Mouse (Mus musculus) heart, adult 2 months (tissue): ENCODE measurements at regions not wholly inside any gene's neighbourhood (a gene's known extent, or its start where the extent isn't known, plus 50 kb on each side); places are given as distances from the start of the nearest gene placed in this dataset.

Source experiments
- DNase-seq, 2 experiments: peaks; one replicate each; pipeline ENCODE4 v3.0.0; 2021
- H3K27ac ChIP-seq: fragments of 200-600 bp; 2 replicates; pipeline ENCODE4 v1.8.1; 2022
- H3K27me3 ChIP-seq: fragments of 200-500 bp; 2 replicates; pipeline ENCODE4 v1.6.1; 2012; ENCODE audit warnings: mild to moderate bottlenecking, low read length, inconsistent platforms, mixed read lengths; ENCODE audit not compliant: control insufficient read depth, insufficient read depth
- H3K36me3 ChIP-seq: fragments of 200-500 bp; 2 replicates; pipeline ENCODE4 v1.6.1; 2012; ENCODE audit warnings: low read length, inconsistent platforms; ENCODE audit not compliant: control insufficient read depth, insufficient read depth
- H3K4me1 ChIP-seq: fragments of 200-500 bp; 2 replicates; pipeline ENCODE4 v1.6.1; 2011; ENCODE audit warnings: low read length; ENCODE audit not compliant: control insufficient read depth, insufficient read depth
- H3K4me3 ChIP-seq: fragments of 200-600 bp; 2 replicates; pipeline ENCODE4 v1.8.1; 2022
- H3K79me2 ChIP-seq: fragments of 200-500 bp; replicated peaks from 2 replicates; pipeline ENCODE4 v1.6.1; 2012; ENCODE audit warnings: mild to moderate bottlenecking, inconsistent platforms, low read length, moderate library complexity, mixed read lengths; ENCODE audit not compliant: control insufficient read depth, insufficient read depth
- H3K9ac ChIP-seq: fragments of 200-500 bp; 2 replicates; pipeline ENCODE4 v1.6.1; 2012; ENCODE audit warnings: low read depth, mild to moderate bottlenecking, control low read depth, inconsistent platforms, low read length, mixed read lengths
- CTCF ChIP-seq: fragments of 200-600 bp; IDR thresholded peaks from 2 replicates; pipeline ENCODE4 v1.8.1; 2022; ENCODE audit warnings: antibody characterized with exemption, mild to moderate bottlenecking, moderate library complexity
- EP300 ChIP-seq: fragments of 200-500 bp; IDR thresholded peaks from 2 replicates; pipeline ENCODE4 v1.6.1; 2011; ENCODE audit warnings: low read depth, low read length, control low read depth; ENCODE audit not compliant: insufficient read depth
- POLR2A ChIP-seq: fragments of 200-500 bp; IDR thresholded peaks from 2 replicates; pipeline ENCODE4 v1.6.1; 2011; ENCODE audit warnings: mild to moderate bottlenecking, low read depth, low read length, control low read depth; ENCODE audit not compliant: insufficient read depth
- WGBS: fragments of 180-500 bp; shearing (Covaris S2); methylation state at CpG from one replicate; pipeline ENCODE4 v1.1.7; 2018; 5-methylcytosine and 5-hydroxymethylcytosine counted together
- intact Hi-C: fragments of 180-260 bp; cut with DNase I; formaldehyde crosslinking; loops from one replicate; pipeline ENCODE4 v1.15.1; 2025

DNA sequence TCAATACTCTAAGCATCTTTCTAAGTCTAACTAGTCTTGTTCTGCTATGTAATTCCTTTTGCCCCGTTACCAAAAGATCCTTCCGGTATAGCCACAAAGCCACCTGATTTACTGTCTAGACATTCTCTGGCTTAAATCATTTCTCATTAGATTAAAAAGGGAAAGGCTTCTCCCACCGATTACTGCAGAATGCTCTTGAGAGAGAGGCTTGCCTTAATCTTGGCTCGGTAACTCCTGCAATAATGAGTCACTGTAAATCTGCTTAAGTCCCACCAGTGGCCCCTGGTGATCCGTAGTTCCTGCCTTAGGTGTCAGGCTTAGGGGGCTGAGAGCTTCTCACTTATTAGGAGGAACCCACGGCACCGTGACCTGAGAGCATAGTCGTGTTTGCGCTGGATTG lies 220.1 kb upstream of the Trpc7 start:
- 62% methylated on average over 9 of the region's 9 CpGs for WGBS
- Histone ChIP-seq H3K36me3 (no peaks in the 10 kb centered on the region), H3K4me3 (no peak overlapping the region), H3K9ac (no peak overlapping the region), H3K79me2 (no peaks in the 10 kb centered on the region), H3K27me3 (no peaks in the 10 kb centered on the region), H3K27ac (no peak overlapping the region), H3K4me1 (no peaks in the 10 kb centered on the region)
- intact Hi-C loops = no loop called here
- TF ChIP-seq POLR2A (no peak), CTCF (no peak), EP300 (no peak)
- no peak for DNase-seq

- no peak overlapping the region for H3K4me3 ChIP-seq
- H3K27me3 ChIP-seq = no peaks in the 10 kb centered on the region
- H3K4me1 ChIP-seq = no peaks in the 10 kb centered on the region
- no peaks in the 10 kb centered on the region for H3K79me2 ChIP-seq
- intact Hi-C loops = no loop called here
- H3K27ac ChIP-seq = no peak overlapping the region
- no peak for DNase-seq
- H3K9ac ChIP-seq = no peak overlapping the region
- TF ChIP-seq CTCF (no peak), POLR2A (no peak), EP300 (no peak)
- H3K36me3 ChIP-seq = no peaks in the 10 kb centered on the region
- WGBS = 8% methylated on average over 12 of the region's 12 CpGs
Observed at GRCm38 (mm10) chr13:57107956-57108355, 212.2 kb upstream of the Trpc7 start.

DNA sequence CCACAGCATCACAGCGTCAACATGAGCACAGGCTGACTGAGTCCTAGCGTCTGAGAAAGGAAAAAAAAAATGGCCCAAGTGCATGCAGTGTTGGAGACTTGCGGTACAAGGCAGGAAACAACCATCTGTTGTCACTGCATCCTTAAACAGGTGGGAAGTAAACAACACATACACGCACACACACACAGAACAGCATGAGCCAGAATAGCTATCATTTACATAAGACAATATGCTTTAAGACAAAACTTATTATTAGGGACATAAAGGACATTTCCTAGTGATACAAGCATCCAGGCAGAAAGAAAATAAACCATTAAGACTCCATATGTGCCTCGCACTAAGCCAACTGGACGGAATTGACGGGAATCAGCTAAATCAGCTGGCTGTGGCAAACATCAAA lies 203.8 kb upstream of the Trpc7 start:
- TF ChIP-seq EP300 (no peak), POLR2A (no peak), CTCF (no peak)
- Histone ChIP-seq H3K4me1 (no peaks in the 10 kb centered on the region), H3K36me3 (no peaks in the 10 kb centered on the region), H3K9ac (no peak overlapping the region), H3K4me3 (no peak overlapping the region), H3K27ac (no peak overlapping the region), H3K27me3 (no peaks in the 10 kb centered on the region), H3K79me2 (no peaks in the 10 kb centered on the region)
- intact Hi-C loops = no loop called here
- no peak for DNase-seq
- WGBS = 87% methylated on average over 7 of the region's 7 CpGs

- intact Hi-C loops = no loop called here
- 89% methylated on average over 8 of the region's 8 CpGs for WGBS
Observed at GRCm38 (mm10) chr13:57091886-57092285, 196.1 kb upstream of the Trpc7 start.

GRCm38 (mm10) chr13:57089381-57090075 lies 193.7 kb upstream of the Trpc7 start:
- no peak overlapping the region for H3K27ac ChIP-seq
- no peaks in the 10 kb centered on the region for H3K4me1 ChIP-seq
- intact Hi-C loops = no loop called here
- H3K9ac ChIP-seq = no peak overlapping the region
- no peak for DNase-seq
- no peaks in the 10 kb centered on the region for H3K79me2 ChIP-seq
- no peaks in the 10 kb centered on the region for H3K36me3 ChIP-seq
- no peak for TF ChIP-seq POLR2A
- no peak for TF ChIP-seq CTCF
- TF ChIP-seq EP300 = no peak
- H3K27me3 ChIP-seq = no peaks in the 10 kb centered on the region
- no peak overlapping the region for H3K4me3 ChIP-seq
- WGBS = 69% methylated on average over 13 of the region's 13 CpGs

More at GRCm38 (mm10) chr13:57091886-57092285, 196.1 kb upstream of the Trpc7 start:
- Histone ChIP-seq H3K9ac (no peak overlapping the region), H3K79me2 (no peaks in the 10 kb centered on the region), H3K4me3 (no peak overlapping the region), H3K4me1 (no peaks in the 10 kb centered on the region), H3K27ac (no peak overlapping the region), H3K36me3 (no peaks in the 10 kb centered on the region), H3K27me3 (no peaks in the 10 kb centered on the region)
- TF ChIP-seq CTCF = no peak
- TF ChIP-seq EP300 = no peak
- no peak for TF ChIP-seq POLR2A
- DNase-seq = no peak

GRCm38 (mm10) chr13:57087966-57088365 lies 192.2 kb upstream of the Trpc7 start:
- DNase-seq = no peak
- no peaks in the 10 kb centered on the region for H3K79me2 ChIP-seq
- no peak overlapping the region for H3K27ac ChIP-seq
- H3K27me3 ChIP-seq = no peaks in the 10 kb centered on the region
- TF ChIP-seq EP300 = no peak
- no peak for TF ChIP-seq POLR2A
- TF ChIP-seq CTCF = no peak
- intact Hi-C loops = no loop called here
- no peaks in the 10 kb centered on the region for H3K4me1 ChIP-seq
- no peaks in the 10 kb centered on the region for H3K36me3 ChIP-seq
- WGBS = 74% methylated on average over 6 of the region's 6 CpGs
- H3K9ac ChIP-seq = no peak overlapping the region
- no peak overlapping the region for H3K4me3 ChIP-seq
